Mouse (Mus musculus): ENCODE results near the gene Pcmt1. TPM values are rescaled to one million over a fixed set of nuclear protein-coding genes. Genes with fewer than 3 reads are reported as not detected.

Gene Pcmt1
- 50.9 TPM for polyA plus RNA-seq (2014; fragmentation: Illumina TruSeq; extraction: RNeasy Lipid Tissue Mini Kit (QIAGEN cat#74804); ENCODE audit: insufficient read depth, low read depth, low replicate concordance)

GRCm38 (mm10) chr10:7680731-7681301, at the start of gene Pcmt1, which contains the start of gene Lats1:
Gene Pcmt1, minus strand, starts transcription at chr10:7681136.
Gene Lats1, plus strand, starts transcription at chr10:7681214.

GRCm38 (mm10) chr10:7725751-7726500, 45.0 kb upstream of the Pcmt1 start, which contains the start of gene Katna1:
Gene Katna1, plus strand, starts transcription at chr10:7726000.

GRCm38 (mm10) chr10:7667342-7667802, 13.6 kb downstream of the Pcmt1 start, which contains the start of gene Nup43:
Gene Nup43, plus strand, starts transcription at chr10:7667503.

GRCm38 (mm10) chr10:7589592-7590233, 91.2 kb downstream of the Pcmt1 start, which contains the start of gene Lrp11:
Gene Lrp11, plus strand, starts transcription at chr10:7589800.

Other genes with a start within 250 kb of the Pcmt1 start
- 0.63 TPM for gene Ulbp1, start 207.5 kb downstream of the Pcmt1 start, polyA plus RNA-seq (2014; fragmentation: Illumina TruSeq; extraction: RNeasy Lipid Tissue Mini Kit (QIAGEN cat#74804); ENCODE audit: insufficient read depth, low read depth, low replicate concordance)
- gene Lrp11, start 91.3 kb downstream of the Pcmt1 start, polyA plus RNA-seq (2014; fragmentation: Illumina TruSeq; extraction: RNeasy Lipid Tissue Mini Kit (QIAGEN cat#74804); ENCODE audit: insufficient read depth, low read depth, low replicate concordance) = 1.9 TPM
- 7.4 TPM for gene Nup43, start 13.6 kb downstream of the Pcmt1 start, polyA plus RNA-seq (2014; fragmentation: Illumina TruSeq; extraction: RNeasy Lipid Tissue Mini Kit (QIAGEN cat#74804); ENCODE audit: insufficient read depth, low read depth, low replicate concordance)
- 7.0 TPM for gene Lats1, start 78 bp upstream of the Pcmt1 start, polyA plus RNA-seq (2014; fragmentation: Illumina TruSeq; extraction: RNeasy Lipid Tissue Mini Kit (QIAGEN cat#74804); ENCODE audit: insufficient read depth, low read depth, low replicate concordance)
- gene Katna1, start 44.9 kb upstream of the Pcmt1 start, polyA plus RNA-seq (2014; fragmentation: Illumina TruSeq; extraction: RNeasy Lipid Tissue Mini Kit (QIAGEN cat#74804); ENCODE audit: insufficient read depth, low read depth, low replicate concordance) = 25.0 TPM
- gene Ginm1, start 111.7 kb upstream of the Pcmt1 start, polyA plus RNA-seq (2014; fragmentation: Illumina TruSeq; extraction: RNeasy Lipid Tissue Mini Kit (QIAGEN cat#74804); ENCODE audit: insufficient read depth, low read depth, low replicate concordance) = 77.0 TPM
- 13.0 TPM for gene Ppil4, start 111.8 kb upstream of the Pcmt1 start, polyA plus RNA-seq (2014; fragmentation: Illumina TruSeq; extraction: RNeasy Lipid Tissue Mini Kit (QIAGEN cat#74804); ENCODE audit: insufficient read depth, low read depth, low replicate concordance)
- gene Zc3h12d, start 151.3 kb upstream of the Pcmt1 start, polyA plus RNA-seq (2014; fragmentation: Illumina TruSeq; extraction: RNeasy Lipid Tissue Mini Kit (QIAGEN cat#74804); ENCODE audit: insufficient read depth, low read depth, low replicate concordance) = 1.1 TPM